Mouse (Mus musculus) neural tube, embryonic 14.5 days (tissue): ENCODE results near the gene Kmt2e. TPM values are rescaled to one million over a fixed set of nuclear protein-coding genes. Genes with fewer than 3 reads are reported as not detected.
"Not testable (repeated sequence)": the region's sequence is repeated elsewhere in the genome, so short reads cannot be mapped to it uniquely, and the experiment has no call there.

Experiments
- ATAC-seq: fragments of 200-750 bp; cut with Nextera tagmentation; 2 replicates; pipeline ENCODE4 v1.8.0; 2017; ENCODE audit warnings: low read depth, mild to moderate bottlenecking, moderate TSS enrichment, moderate library complexity
- H3K27ac ChIP-seq: fragments of 300-500 bp; sonication (generic); 2 replicates; pipeline ENCODE4 v1.5.1; 2014; ENCODE audit warnings: low read depth, mild to moderate bottlenecking, control low read depth, low read length, moderate library complexity, mixed read lengths
- H3K27me3 ChIP-seq: fragments of 300-500 bp; sonication (generic); 2 replicates; pipeline ENCODE4 v1.6.1; 2014; ENCODE audit warnings: low read length; ENCODE audit not compliant: control insufficient read depth, insufficient read depth
- H3K36me3 ChIP-seq: fragments of 300-500 bp; sonication (generic); 2 replicates; pipeline ENCODE4 v1.6.1; 2014; ENCODE audit warnings: low read length, mixed read lengths; ENCODE audit not compliant: control insufficient read depth, insufficient read depth
- H3K4me1 ChIP-seq: fragments of 300-500 bp; sonication (generic); 2 replicates; pipeline ENCODE4 v1.6.1; 2014; ENCODE audit warnings: low read length; ENCODE audit not compliant: control insufficient read depth, insufficient read depth
- H3K4me2 ChIP-seq: fragments of 300-500 bp; sonication (generic); 2 replicates; pipeline ENCODE4 v1.6.1; 2014; ENCODE audit warnings: mild to moderate bottlenecking, low read depth, low read length, control low read depth
- H3K4me3 ChIP-seq: fragments of 300-500 bp; sonication (generic); 2 replicates; pipeline ENCODE4 v1.5.1; 2014; ENCODE audit warnings: low read depth, low read length, control low read depth, mixed read lengths
- H3K9ac ChIP-seq: fragments of 300-500 bp; sonication (generic); replicated peaks from 2 replicates; pipeline ENCODE4 v1.6.1; 2014; ENCODE audit warnings: low read depth, mild to moderate bottlenecking, control low read depth, low read length, mixed read lengths
- H3K9me3 ChIP-seq: fragments of 300-500 bp; sonication (generic); 2 replicates; pipeline ENCODE4 v1.6.1; 2016; ENCODE audit warnings: low read length; ENCODE audit not compliant: control insufficient read depth
- WGBS: fragments of 180-500 bp; shearing (Covaris S2); extraction: QIAGEN DNeasy Blood & Tissue Kit; methylation state at CpG from one replicate; pipeline ENCODE4 v1.1.7; 2014; 5-methylcytosine and 5-hydroxymethylcytosine counted together
- polyA plus RNA-seq: library from polyadenylated mRNA; unstranded; fragments of >200 nt; fragmentation: Nextera tagmentation; extraction: Ambion mirVana; gene quantifications from 2 replicates; pipeline ENCODE4 v1.2.1, GENCODE M21; 2014

Gene Kmt2e
- polyA plus RNA-seq, 1 experiment from 2014 or later: 151 TPM

DNA sequence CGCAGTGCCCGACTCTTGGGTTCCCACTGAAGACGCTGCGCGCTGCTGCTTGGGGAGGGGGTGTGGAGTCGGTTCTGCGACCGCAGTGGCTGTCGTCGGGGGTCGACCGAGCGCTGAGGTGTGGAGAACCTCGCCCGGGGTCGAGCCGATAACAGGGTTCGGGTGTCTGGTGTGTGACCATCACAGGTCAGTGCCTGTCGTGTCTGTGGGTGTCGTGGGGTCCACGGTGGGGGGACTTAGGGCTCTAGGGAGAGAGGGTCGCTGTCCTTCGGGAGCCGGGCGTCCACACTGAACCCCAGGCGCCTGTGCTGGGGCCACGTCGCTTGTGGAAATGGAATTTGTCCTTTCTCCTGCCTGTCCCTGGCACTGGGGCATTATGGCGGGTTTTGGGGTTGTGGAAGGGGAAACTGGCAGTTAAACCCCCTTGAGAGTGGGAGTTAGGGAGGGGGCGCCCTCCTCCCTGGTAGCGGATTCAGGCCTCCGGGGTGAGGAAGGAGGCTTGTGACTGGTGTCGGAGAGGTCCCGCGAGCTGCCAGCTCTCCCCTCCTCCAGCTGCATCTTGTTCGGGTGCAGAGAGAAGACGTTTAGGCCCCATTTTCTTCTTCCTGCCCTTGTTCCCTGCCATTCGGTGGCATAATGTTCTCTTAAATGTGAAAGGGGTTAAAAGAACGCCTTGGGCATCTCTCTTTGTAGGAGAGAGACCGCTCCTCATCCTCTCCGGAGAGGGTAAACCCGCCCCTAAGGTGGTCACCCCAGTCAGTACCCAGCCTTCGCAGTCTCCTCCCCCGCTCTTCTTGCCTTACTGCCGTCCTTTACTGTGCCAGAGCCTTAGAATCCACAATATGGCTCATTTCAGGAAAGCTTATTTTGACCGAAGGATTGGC is 599 bp downstream of the Kmt2e start:
- Histone ChIP-seq H3K27ac (peak overlapping the region; percentile 100), H3K36me3 (no peaks in the 10 kb centered on the region), H3K4me3 (peak overlapping the region; percentile 99), H3K9ac (peak overlapping the region; percentile 100), H3K4me2 (peak overlapping the region; percentile 72), H3K27me3 (0 out of 2 replicates have a peak, but pooled peaks cover 3% of the 10 kb centered on the region), H3K4me1 (peaks cover 21% of the 10 kb centered on the region; the same call in 1 of the 2 replicates), H3K9me3 (no peaks in the 10 kb centered on the region)
- ATAC-seq: no peak; the same call in 1 of the 2 replicates
- WGBS: under 1% methylated on average over 46 of the region's 46 CpGs

DNA sequence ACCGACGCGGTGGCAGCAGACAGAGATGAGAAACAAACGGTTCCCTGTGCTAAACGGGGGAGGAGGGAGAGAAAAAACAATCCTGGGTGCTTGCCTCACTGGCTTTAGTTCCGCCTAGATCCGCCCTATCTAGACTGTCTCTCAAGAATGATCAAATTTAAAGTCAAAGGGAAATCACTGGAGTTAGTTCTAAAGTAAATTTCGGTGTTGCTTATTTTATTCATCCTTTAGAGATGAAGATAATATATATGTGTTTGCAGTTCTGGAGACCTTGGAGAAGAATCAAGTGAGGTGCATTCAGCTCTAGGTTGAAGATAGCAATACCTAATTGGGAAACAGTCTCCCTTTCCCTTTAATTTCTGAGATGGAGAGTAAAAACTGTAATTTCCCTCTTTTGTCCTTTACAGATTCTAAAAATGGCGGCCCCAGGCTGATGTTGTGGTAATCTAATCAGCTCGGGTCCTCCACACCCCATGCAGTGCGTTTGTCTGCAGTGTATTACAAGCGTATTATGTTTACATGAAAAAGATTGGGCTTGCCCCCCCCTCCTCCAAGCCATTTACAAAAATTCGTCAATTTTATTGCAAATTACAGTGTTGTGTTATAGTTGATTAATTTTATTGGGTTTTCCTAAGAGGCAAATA is 1.4 kb downstream of the Kmt2e start:
- no peaks in the 10 kb centered on the region for H3K36me3 ChIP-seq
- H3K9me3 ChIP-seq: no peaks in the 10 kb centered on the region
- H3K9ac ChIP-seq: peak overlapping the region; percentile 100
- no peak for ATAC-seq
- 0 out of 2 replicates have a peak, but pooled peaks cover 3% of the 10 kb centered on the region for H3K27me3 ChIP-seq
- H3K4me2 ChIP-seq: peak overlapping the region; percentile 72
- WGBS: under 1% methylated on average over 13 of the region's 13 CpGs
- peaks cover 14% of the 10 kb centered on the region; the same call in 1 of the 2 replicates for H3K4me1 ChIP-seq
- peak overlapping the region; percentile 100 for H3K27ac ChIP-seq
- H3K4me3 ChIP-seq: peak overlapping the region; percentile 99

DNA sequence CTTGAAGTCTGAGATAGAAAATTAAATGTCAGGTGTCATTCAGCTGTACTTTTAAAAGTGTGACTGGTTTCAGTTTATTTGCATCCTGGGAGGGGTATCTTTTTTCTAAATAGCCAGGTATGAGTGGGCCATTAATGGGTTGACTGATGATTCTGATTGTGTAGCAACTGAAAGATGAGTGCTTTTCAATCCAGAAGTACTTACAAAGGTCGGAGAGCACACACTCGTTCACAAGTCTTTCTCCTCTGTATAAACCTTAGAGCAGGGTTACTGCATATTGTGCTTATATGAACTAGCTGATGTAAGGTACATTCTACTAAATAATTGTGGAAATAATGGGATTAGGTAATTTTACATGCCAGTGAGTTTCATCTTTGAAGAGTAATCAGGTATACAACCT is 2.5 kb downstream of the Kmt2e start:
- peak overlapping the region; percentile 72 for H3K4me2 ChIP-seq
- WGBS: 6% methylated on average over 2 of the region's 2 CpGs
- no peak overlapping the region for H3K27ac ChIP-seq

DNA sequence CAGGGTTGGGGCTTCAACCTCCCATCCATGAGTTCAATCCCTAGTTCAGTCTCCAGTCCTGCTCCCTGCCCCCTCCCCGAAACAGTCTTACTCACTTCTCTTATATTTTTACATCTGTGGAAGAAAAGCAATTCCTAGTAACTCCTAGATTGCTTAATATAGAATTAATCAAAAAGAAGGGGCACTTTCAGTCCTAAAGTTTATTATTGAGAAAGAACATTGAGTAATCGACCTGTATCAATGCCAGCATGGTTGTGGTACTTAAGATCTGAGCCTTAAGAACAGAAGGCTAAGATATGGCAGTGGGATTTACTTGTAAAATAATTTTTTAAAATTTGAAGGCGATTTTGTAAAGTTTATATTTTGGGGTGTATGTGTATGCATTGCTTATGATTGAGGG is 5.6 kb downstream of the Kmt2e start:
- 89% methylated on average over 3 of the region's 3 CpGs for WGBS
- no peaks in the 10 kb centered on the region for H3K27me3 ChIP-seq
- H3K9ac ChIP-seq: no peak overlapping the region
- H3K9me3 ChIP-seq: no peaks in the 10 kb centered on the region
- no peak overlapping the region for H3K4me2 ChIP-seq
- no peak overlapping the region for H3K4me3 ChIP-seq
- H3K4me1 ChIP-seq: peaks cover 12% of the 10 kb centered on the region; the same call in 1 of the 2 replicates
- H3K27ac ChIP-seq: no peak overlapping the region
- ATAC-seq: no peak
- no peaks in the 10 kb centered on the region for H3K36me3 ChIP-seq

More for the DNA sequence above, 2.5 kb downstream of the Kmt2e start:
- Histone ChIP-seq H3K4me3 (peak overlapping the region; percentile 99), H3K4me1 (peaks cover 12% of the 10 kb centered on the region; the same call in 1 of the 2 replicates), H3K27me3 (0 out of 2 replicates have a peak, but pooled peaks cover 3% of the 10 kb centered on the region), H3K9ac (peak overlapping the region; percentile 63), H3K36me3 (no peaks in the 10 kb centered on the region), H3K9me3 (no peaks in the 10 kb centered on the region)
- no peak for ATAC-seq

DNA sequence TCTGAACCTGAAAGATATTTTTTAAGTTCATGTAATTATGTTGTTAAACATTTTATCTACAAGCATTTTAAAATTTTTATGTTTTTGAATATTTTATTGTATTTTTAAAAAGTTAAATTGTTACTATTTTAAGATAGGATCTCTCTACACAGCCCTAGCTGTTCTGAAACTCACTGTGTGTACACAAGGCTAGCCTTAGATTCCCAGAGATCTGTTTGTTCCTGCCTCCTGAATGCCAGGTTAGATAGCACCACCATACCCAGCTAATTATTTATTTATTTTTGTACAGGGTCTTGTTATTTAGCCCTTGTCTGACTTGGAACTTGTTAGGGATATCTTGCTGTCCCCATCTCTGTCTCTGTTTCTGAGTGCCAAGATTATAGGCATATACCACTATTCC is 6.3 kb downstream of the Kmt2e start:
- Histone ChIP-seq H3K36me3 (no peaks in the 10 kb centered on the region), H3K4me3 (no peak overlapping the region), H3K4me1 (peaks cover 12% of the 10 kb centered on the region; the same call in 1 of the 2 replicates), H3K9me3 (no peaks in the 10 kb centered on the region), H3K27ac (no peak overlapping the region), H3K4me2 (no peak overlapping the region), H3K27me3 (no peaks in the 10 kb centered on the region), H3K9ac (no peak overlapping the region)
- no peak for ATAC-seq

DNA sequence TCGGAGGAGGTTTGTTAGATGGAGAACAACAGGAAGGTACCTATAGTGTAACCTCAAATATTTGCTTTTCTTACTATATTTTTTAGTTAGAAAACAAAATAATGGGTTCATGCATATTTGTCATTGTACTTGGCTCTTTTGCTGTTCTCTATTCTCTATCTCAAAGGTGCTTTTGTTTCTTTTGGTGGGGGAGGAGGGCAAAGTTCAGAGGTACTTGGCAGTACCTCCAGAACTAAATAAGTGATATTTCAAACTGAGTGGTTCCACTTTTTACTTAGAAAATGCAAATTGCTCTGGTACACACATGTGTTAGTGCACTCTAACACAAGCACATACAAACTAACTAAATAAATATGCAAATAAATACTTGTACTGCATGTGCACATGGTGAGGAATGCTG is 7.7 kb downstream of the Kmt2e start:
- H3K36me3 ChIP-seq: no peaks in the 10 kb centered on the region
- H3K4me2 ChIP-seq: no peak overlapping the region
- no peak overlapping the region for H3K9ac ChIP-seq
- H3K27ac ChIP-seq: no peak overlapping the region
- H3K4me3 ChIP-seq: no peak overlapping the region
- H3K27me3 ChIP-seq: no peaks in the 10 kb centered on the region
- WGBS: 80% methylated on average over 1 of the region's 1 CpGs
- H3K9me3 ChIP-seq: no peaks in the 10 kb centered on the region
- peaks cover 12% of the 10 kb centered on the region; the same call in 1 of the 2 replicates for H3K4me1 ChIP-seq
- ATAC-seq: no peak

DNA sequence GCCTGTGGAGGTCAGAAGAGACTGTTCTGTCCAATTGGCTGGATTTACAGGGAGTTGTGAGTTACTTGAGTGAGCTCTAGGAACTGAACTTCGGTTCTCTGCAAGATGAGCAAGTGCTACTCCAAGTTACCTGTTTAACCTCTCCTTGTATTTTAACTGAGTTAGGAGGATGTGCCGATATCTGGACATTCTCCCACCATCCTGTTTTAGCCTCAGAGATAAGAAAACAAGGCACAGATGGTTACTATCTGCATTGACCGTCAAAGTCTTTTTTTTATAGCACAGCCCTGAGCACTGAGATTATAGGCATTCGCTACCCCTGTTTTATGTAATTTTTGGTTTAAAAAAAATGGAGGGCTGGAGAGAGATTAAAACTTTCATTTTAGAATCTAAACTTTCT is 10.2 kb downstream of the Kmt2e start:
- no peak overlapping the region for H3K9ac ChIP-seq
- H3K36me3 ChIP-seq: no peaks in the 10 kb centered on the region
- no peaks in the 10 kb centered on the region for H3K27me3 ChIP-seq
- ATAC-seq: no peak
- H3K4me1 ChIP-seq: peaks cover 6% of the 10 kb centered on the region; the same call in 1 of the 2 replicates
- H3K4me2 ChIP-seq: no peak overlapping the region
- no peak overlapping the region for H3K27ac ChIP-seq
- no peaks in the 10 kb centered on the region for H3K9me3 ChIP-seq
- no peak overlapping the region for H3K4me3 ChIP-seq
- WGBS: 87% methylated on average over 4 of the region's 4 CpGs

DNA sequence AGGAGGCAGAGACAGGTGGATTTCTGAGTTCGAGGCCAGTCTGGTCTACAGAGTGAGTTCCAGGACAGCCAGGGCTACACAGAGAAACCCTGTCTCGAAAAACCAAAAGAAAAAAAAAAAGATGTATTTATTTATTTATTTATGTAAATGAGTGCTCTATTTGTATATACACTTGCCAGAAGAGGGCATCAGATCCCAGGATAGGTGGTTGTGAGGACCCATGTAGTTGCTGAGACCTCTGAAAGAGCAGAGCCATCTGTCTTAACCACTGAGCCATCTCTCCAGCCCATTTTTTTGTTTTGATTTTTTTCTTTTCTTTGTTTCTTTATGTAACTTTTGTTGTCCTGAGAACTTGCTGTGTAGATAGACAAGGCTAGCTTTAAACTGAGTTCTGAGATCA is 19.3 kb downstream of the Kmt2e start:
- H3K4me2 ChIP-seq, H3K27ac ChIP-seq: not testable (repeated sequence)

DNA sequence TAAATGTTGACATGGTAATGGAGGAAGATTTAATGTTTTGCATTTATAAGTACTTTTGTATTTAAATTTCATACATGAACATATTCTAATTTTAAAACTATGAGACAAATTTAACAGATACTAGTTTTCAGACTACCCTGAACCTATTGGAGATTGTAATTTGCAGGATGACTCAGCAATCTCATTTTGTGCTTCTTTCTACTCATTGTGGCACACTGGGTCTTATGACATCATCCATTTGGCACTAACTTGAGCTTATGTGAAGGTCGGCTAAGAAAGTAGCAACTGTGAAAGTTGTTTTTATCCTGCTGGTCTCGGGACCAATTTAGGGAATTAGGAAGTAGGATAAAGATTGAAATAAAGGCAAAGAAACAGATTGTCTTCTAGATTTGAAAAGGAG is 27.4 kb downstream of the Kmt2e start:
- Histone ChIP-seq H3K27ac (no peak overlapping the region), H3K27me3 (no peaks in the 10 kb centered on the region), H3K36me3 (peaks cover 19% of the 10 kb centered on the region), H3K9me3 (no peaks in the 10 kb centered on the region), H3K4me2 (no peak overlapping the region), H3K4me3 (no peak overlapping the region), H3K9ac (no peak overlapping the region), H3K4me1 (peaks cover 12% of the 10 kb centered on the region; the same call in 1 of the 2 replicates)
- 65% methylated on average over 2 of the region's 2 CpGs for WGBS
- no peak for ATAC-seq

More for the DNA sequence above, 19.3 kb downstream of the Kmt2e start:
- ATAC-seq, H3K9ac ChIP-seq, H3K27me3 ChIP-seq, H3K36me3 ChIP-seq, H3K9me3 ChIP-seq, H3K4me3 ChIP-seq, H3K4me1 ChIP-seq: not testable (repeated sequence)
- WGBS: 84% methylated on average over 2 of the region's 2 CpGs
